Mouse (Mus musculus) right cerebral cortex, adult 2 months (tissue): ENCODE results near the gene Nrtn.

ENCODE experiments used
- DNase-seq, 2 experiments: peaks; one replicate each; pipeline ENCODE4 v3.0.0; 2021 to 2022; ENCODE audit warnings: low spot score in 2 of 2

Nrtn gene

DNA sequence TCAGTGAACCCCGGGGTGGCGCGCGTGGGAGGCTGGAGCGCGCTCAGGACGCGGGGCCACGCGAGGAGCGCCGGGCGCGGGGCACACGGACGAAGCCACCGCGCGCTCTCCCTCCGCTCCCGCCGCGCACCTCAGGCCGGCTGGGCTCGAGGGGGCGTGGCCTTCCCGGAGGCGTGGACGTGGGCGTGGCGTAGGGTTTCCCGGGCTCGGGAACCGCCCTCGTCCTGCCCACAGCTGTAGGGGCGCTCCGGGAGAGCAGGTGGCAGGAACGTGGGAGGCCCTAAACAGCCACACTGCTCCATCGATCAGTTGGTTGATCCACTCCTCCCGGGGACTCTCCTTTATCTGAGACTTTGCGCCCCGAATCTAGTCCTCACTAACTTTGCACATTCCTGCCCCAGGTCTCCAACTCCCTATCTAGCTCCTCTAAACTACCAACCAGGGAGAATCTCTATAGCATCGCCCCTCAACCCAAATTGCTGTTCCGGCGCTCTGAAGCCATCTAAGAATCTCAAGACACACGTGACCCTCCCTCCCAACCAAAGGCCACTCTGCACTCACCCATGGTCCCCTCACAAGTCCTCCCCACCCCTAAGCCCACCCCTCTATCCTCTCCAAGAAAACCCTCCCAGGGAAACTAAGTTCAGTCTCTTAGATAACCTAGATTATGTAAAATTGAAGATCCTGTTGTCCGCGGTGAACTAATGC, at the start of gene Nrtn:
TSS of gene Nrtn (minus strand) at position 115 of the 708 bp plus-strand sequence.
- DNase-seq = peak; percentile 55 to 59

GRCm38 (mm10) chr17:56805784-56806183, 48.5 kb upstream of the Nrtn start:
- no peak for DNase-seq

DNA sequence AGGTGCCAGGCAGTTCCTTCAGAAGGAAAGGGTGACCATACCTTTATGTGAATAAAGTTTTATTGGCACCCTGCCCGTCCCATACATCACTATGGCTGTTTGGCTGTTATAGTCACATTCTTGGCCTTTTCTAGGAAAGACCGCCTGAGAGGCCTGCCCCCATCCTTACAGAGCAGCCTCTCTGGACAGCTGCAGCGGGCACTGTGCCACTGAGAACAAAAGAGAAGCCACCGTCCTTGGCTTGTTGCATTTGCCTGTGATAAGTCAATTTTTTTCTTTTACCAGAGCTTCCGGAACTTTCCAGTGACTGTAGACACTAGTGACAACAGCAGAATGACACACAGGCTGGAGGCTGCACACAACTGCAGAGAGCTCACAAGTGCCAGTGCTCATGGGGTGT, 47.6 kb upstream of the Nrtn start:
- no peak for DNase-seq

GRCm38 (mm10) chr17:56802065-56802464, 44.7 kb upstream of the Nrtn start:
- DNase-seq = no peak

- DNase-seq = no peak
These were observed 41.9 kb upstream of the Nrtn start for GRCm38 (mm10) chr17:56799276-56799675.

DNA sequence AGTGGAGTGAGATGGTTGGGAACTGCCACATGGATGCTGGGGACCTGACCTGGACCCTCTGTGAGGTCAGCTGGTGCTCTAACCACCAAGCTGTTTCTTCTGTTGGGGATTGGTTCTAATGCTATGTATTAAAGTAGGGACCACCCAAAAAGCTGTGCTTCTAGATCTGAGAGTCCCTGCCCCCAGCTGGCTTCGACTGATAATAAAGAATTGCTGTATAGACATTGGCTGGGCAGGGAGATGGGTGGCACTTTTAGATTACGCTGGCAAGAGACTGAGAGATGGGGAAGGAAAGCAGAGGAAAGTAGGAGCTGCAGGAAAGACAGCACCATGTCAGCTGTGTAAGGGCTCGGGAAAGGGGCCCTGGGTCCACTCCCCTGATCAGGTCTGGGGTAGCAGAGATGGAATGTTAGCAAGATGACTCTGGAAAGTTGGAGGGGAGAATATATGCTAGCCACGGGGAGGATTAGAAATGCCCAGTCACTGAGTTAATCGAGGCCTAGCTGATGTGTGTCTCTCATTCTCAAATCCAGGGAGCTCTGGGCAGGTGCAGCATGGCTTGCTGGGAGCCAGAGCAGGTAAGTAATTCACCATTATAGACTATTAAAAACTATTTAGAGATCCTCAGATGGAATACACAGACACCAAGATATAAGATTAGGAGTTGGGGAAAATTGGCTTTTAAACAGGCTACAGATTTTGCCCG, 36.4 kb upstream of the Nrtn start:
- DNase-seq = no peak

DNA sequence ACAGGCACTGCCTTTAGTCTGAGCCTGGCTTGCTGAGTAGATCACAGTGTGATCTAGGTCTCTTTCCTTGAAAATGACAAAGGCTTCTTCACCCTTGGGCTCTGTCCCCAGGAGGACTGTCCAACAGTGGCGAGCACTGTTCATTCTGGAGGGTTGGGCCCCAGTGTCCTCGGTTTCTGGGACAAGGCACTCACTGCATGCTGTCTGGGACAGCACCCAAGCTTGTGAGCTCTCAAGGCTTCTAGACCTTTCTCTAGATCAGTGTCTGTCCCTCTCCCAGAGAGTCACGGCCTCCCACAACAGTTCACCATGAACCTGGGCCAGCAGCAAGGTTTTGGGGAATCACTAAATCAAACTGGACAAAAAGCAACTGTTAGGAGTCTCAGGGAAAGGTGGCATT, 35.3 kb upstream of the Nrtn start:
- DNase-seq = no peak

GRCm38 (mm10) chr17:56789286-56789685, 32.0 kb upstream of the Nrtn start:
- DNase-seq = no peak

- DNase-seq = no peak
These were observed 31.6 kb upstream of the Nrtn start for GRCm38 (mm10) chr17:56788886-56789285.

DNA sequence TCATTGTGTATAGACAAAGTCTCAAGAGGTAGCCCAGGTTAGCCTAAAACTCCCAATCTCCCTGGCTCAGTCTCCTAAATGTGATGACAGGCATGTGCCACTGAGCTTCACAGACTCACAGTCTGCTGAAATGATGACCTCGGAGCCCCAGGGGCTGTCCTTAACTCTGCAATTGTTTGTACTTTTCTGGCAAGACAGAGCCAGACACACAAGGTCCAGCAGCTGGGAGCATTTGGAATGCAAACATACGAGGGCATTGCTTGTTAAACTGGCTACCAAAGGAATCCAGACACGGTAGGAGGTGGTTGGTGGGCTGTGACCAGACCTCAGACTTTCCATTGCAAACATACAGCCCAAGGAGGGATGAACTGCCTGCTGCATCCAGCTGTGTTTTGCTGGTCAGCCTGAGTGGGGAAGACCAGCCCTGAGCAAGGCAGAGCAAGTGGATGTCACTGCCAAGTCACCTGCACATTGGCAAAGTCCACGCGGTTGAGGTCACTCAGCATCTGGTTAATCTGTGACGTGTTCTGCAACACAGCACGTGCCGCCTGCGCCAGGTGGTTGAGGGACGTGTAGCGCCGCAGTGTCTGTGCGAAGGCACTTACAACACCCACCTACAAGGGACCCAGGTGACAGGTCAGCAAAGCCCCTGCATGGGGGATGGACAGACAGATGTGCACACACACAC, 23.1 kb upstream of the Nrtn start:
- no peak for DNase-seq

DNA sequence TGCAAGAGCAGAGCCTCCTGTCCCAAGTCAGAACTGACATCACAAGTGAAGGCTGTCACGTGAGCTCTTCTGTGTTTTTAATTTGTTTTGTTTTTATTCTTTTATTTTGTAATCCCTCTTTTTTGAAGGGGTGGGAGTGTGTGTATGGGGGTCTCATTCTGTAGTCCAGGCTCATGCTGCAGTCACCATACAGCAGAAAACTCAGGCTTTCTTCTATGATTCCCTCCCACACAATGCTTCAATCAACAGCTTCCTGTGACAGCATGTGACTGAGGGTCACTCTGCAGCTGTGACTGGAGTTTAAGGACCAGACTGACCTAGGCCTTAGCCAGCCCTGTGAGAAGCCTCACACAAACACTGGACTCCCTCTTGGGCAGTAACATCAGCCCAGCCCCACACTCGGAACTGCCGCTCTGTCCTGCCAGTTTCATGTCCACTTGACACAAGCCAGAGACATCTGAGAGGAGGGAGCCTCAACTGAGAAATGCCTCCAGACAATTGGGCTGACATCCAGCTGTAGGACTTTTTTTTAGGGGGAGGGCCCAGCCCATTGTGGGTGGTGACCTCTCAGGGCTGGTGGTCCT, 21.5 kb upstream of the Nrtn start:
- no peak for DNase-seq

- DNase-seq = no peak
These were observed 20.2 kb upstream of the Nrtn start for GRCm38 (mm10) chr17:56777568-56777967.

GRCm38 (mm10) chr17:56769950-56770349, 12.6 kb upstream of the Nrtn start, which contains the start of gene Prr22:
Gene Prr22 (plus strand): TSS chr17:56770250.
- no peak for DNase-seq

- no peak for DNase-seq
These were observed 11.6 kb upstream of the Nrtn start for GRCm38 (mm10) chr17:56768941-56769340.

- DNase-seq = no peak
These were observed 10.3 kb upstream of the Nrtn start for GRCm38 (mm10) chr17:56767531-56768135.

GRCm38 (mm10) chr17:56766631-56767405, 9.5 kb upstream of the Nrtn start:
- no peak for DNase-seq

- DNase-seq = no peak
These were observed 8.1 kb upstream of the Nrtn start for GRCm38 (mm10) chr17:56765431-56765830.

GRCm38 (mm10) chr17:56764474-56765354, 7.4 kb upstream of the Nrtn start, which contains the start of gene Dus3l:
Gene Dus3l (plus strand): TSS chr17:56764757.
- peak; percentile 84 to 93 for DNase-seq

DNA sequence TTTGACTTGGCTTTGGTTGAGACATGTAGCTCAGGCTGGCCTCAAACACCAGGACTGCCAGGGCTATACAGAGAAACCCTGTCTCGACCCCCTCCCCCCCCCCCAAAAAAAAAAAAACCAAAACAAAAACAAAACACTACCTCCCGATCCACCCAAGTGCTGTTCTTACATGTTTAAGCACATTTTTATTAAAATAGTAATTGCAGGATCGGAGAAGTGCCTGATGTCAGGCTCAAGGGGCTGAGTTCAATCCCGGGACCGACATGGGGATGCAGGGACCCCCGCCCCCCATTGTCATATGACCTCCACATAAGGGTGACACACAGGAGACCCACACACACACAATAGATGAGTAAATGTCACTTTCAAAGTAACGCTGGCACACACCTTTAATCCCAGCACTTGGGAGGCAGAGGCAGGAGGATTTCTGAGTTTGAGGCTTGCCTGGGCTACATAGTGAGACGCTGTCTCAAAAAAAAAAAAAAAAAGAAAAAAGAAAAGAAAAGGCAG, 6.5 kb upstream of the Nrtn start:
- no peak for DNase-seq
